Mouse (Mus musculus) cerebellum, adult 2 months (tissue): ENCODE results near the gene Mast4.

ENCODE experiments used
- CTCF ChIP-seq: fragments of 200-500 bp; IDR thresholded peaks from 2 replicates; pipeline ENCODE4 v1.5.1; 2011; ENCODE audit warnings: low read depth, mild to moderate bottlenecking, control low read depth, low read length, moderate library complexity, borderline replicate concordance; ENCODE audit not compliant: insufficient read depth
- POLR2A ChIP-seq: fragments of 200-500 bp; IDR thresholded peaks from 2 replicates; pipeline ENCODE4 v1.6.1; 2011; ENCODE audit warnings: low read length, control low read depth, borderline replicate concordance; ENCODE audit not compliant: insufficient read depth

GRCm38 (mm10) chr13:103015131-103015750, 319.1 kb downstream of the Mast4 start:
- TF ChIP-seq CTCF (no peak), POLR2A (no peak)
